Mouse (Mus musculus) T-cell, adult 2 months (primary cell): Measurements from ENCODE around the gene Sbf1.

Experiments used
- DNase-seq: peaks from one replicate; pipeline ENCODE4 v3.0.0; 2022; ENCODE audit warnings: low spot score

The Sbf1 gene

GRCm38 (mm10) chr15:89315190-89315731 is at the start of gene Sbf1:
Gene Sbf1 (minus strand): TSS chr15:89315311.
- peak; percentile 96 for DNase-seq

GRCm38 (mm10) chr15:89363051-89363450 is 47.9 kb upstream of the Sbf1 start:
- DNase-seq, result no peak

- no peak for DNase-seq
Measured at GRCm38 (mm10) chr15:89358784-89359183, 43.7 kb upstream of the Sbf1 start.

GRCm38 (mm10) chr15:89356372-89356771 is 41.3 kb upstream of the Sbf1 start:
- DNase-seq, result peak; percentile 46

GRCm38 (mm10) chr15:89355241-89356187 is 40.4 kb upstream of the Sbf1 start, which contains the start of the genes Lmf2 and Ncaph2:
Gene Lmf2 (minus strand): TSS chr15:89355659.
Gene Ncaph2 (plus strand): TSS chr15:89355719.
- peak; percentile 97 for DNase-seq

- DNase-seq, result no peak
Measured at GRCm38 (mm10) chr15:89354455-89354854, 39.3 kb upstream of the Sbf1 start.

- no peak for DNase-seq
Measured at GRCm38 (mm10) chr15:89353837-89354236, 38.7 kb upstream of the Sbf1 start.

- DNase-seq, result no peak
Measured at GRCm38 (mm10) chr15:89352795-89353194, 37.7 kb upstream of the Sbf1 start.

- no peak for DNase-seq
Measured at GRCm38 (mm10) chr15:89352054-89352453, 36.9 kb upstream of the Sbf1 start.

GRCm38 (mm10) chr15:89351302-89351701 is 36.2 kb upstream of the Sbf1 start:
- no peak for DNase-seq

GRCm38 (mm10) chr15:89350447-89350846 is 35.3 kb upstream of the Sbf1 start:
- DNase-seq, result no peak

- DNase-seq, result no peak
Measured at GRCm38 (mm10) chr15:89343325-89343724, 28.2 kb upstream of the Sbf1 start.

- no peak for DNase-seq
Measured at GRCm38 (mm10) chr15:89341678-89342077, 26.6 kb upstream of the Sbf1 start.

- no peak for DNase-seq
Measured at GRCm38 (mm10) chr15:89340136-89340535, 25.0 kb upstream of the Sbf1 start.

GRCm38 (mm10) chr15:89339696-89340095 is 24.6 kb upstream of the Sbf1 start:
- DNase-seq, result no peak

GRCm38 (mm10) chr15:89336422-89336821 is 21.3 kb upstream of the Sbf1 start:
- DNase-seq, result no peak

- DNase-seq, result no peak
Measured at GRCm38 (mm10) chr15:89334774-89335537, 19.8 kb upstream of the Sbf1 start.

GRCm38 (mm10) chr15:89334271-89334670 is 19.2 kb upstream of the Sbf1 start, which contains the start of gene Miox:
Gene Miox (plus strand): TSS chr15:89334398.
- no peak for DNase-seq

- no peak for DNase-seq
Measured at GRCm38 (mm10) chr15:89326441-89326840, 11.3 kb upstream of the Sbf1 start.

GRCm38 (mm10) chr15:89323656-89324055 is 8.5 kb upstream of the Sbf1 start:
- DNase-seq, result no peak

GRCm38 (mm10) chr15:89322670-89323522 is 7.8 kb upstream of the Sbf1 start, which contains the start of gene Adm2:
Gene Adm2 (plus strand): TSS chr15:89322720.
- no peak for DNase-seq
